ENCODE assay signal across 8 mouse cellular contexts in the genomic region with DNA sequence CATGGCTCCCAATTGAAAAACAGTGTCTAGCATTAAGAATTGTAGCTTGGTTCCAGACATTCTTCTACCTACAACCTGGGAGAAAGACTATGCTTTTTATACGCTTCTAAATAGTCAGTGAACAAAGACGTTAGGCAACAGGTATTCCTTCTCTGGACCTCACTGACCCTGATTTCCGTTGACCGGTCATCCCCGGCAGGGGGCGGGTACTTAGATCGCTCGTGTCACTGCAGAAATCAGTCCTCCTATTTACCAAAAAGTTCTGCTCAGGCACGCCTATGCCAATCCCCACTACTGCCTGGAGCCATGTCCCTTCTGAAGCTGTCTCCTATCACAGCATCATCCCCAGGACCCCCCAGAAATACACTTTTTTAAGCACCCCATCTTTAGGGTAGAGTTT. TPM values are rescaled to one million over a fixed set of nuclear protein-coding genes. Genes with fewer than 3 reads are reported as not detected.
A peak's percentile ranks its signal among the peaks of the same experiment; 100 is the strongest.
DNase-seq lines count a peak whose midpoint lies in the region; ATAC-seq lines count a peak whose summit lies in the region.

Pxdc1 (minus strand) TSS at position 96 of the 400 bp plus-strand sequence.

- no peaks in the 10 kb centered on the region for H3K9me3 ChIP-seq in forebrain, embryonic 11.5 days (ENCODE audit: control insufficient read depth, low read length)
- H3K9me3 ChIP-seq in midbrain, embryonic 11.5 days (ENCODE audit: control insufficient read depth, low read length) = no peaks in the 10 kb centered on the region

- peaks cover 41% of the 10 kb centered on the region for H3K27me3 ChIP-seq in forebrain, embryonic 11.5 days (ENCODE audit: control insufficient read depth, insufficient read depth, low read length)
- H3K27me3 ChIP-seq in midbrain, embryonic 11.5 days (ENCODE audit: control insufficient read depth, insufficient read depth, low read length) = peaks cover 44% of the 10 kb centered on the region

- H3K9ac ChIP-seq in forebrain, embryonic 11.5 days (ENCODE audit: low read length) = peak within 1 kb of the TSS; percentile 59
- peak within 1 kb of the TSS; percentile 70 for H3K9ac ChIP-seq in midbrain, embryonic 11.5 days (ENCODE audit: low read length)

- ATAC-seq in forebrain, embryonic 11.5 days (replicated peaks; ENCODE audit: low FRiP score) = peak; percentile 22; the same call in 1 of the 2 replicates
- ATAC-seq in midbrain, embryonic 11.5 days (ENCODE audit: low FRiP score) = 0 out of 2 replicates have a peak, but pooled peaks have one; percentile 4

- no peaks in the 10 kb centered on the region for H3K36me3 ChIP-seq in forebrain, embryonic 11.5 days (ENCODE audit: control insufficient read depth, insufficient read depth, low read length)
- H3K36me3 ChIP-seq in midbrain, embryonic 11.5 days (ENCODE audit: control insufficient read depth, insufficient read depth, low read length) = no peaks in the 10 kb centered on the region

- H3K4me1 ChIP-seq in forebrain, embryonic 11.5 days (replicated peaks; ENCODE audit: control insufficient read depth, insufficient read depth, low read length) = peaks cover 15% of the 10 kb centered on the region; the same call in 1 of the 2 replicates
- H3K4me1 ChIP-seq in midbrain, embryonic 11.5 days (ENCODE audit: control insufficient read depth, insufficient read depth, low read length) = peaks cover 13% of the 10 kb centered on the region

- H3K4me3 ChIP-seq in forebrain, embryonic 11.5 days (ENCODE audit: low read depth, low read length) = peak within 1 kb of the TSS; percentile 51
- H3K4me3 ChIP-seq in midbrain, embryonic 11.5 days (ENCODE audit: low read depth, low read length) = peak within 1 kb of the TSS; percentile 53

- no peak within 1 kb of the TSS for H3K27ac ChIP-seq in forebrain, embryonic 11.5 days (ENCODE audit: low read depth, low read length)
- H3K27ac ChIP-seq in midbrain, embryonic 11.5 days (ENCODE audit: low read depth, low read length) = no peak within 1 kb of the TSS

- peak within 1 kb of the TSS; percentile 96 for H3K4me2 ChIP-seq in forebrain, embryonic 11.5 days (ENCODE audit: low read depth, low read length, severe bottlenecking)
- peak within 1 kb of the TSS; percentile 94 for H3K4me2 ChIP-seq in midbrain, embryonic 11.5 days

- no peak for DNase-seq in layer of hippocampus, adult 8-10 months (ENCODE audit: low spot score in 2 of 2)
- no peak for DNase-seq in layer of hippocampus, adult 9-11 months
- DNase-seq in forebrain, embryonic 11.5 days (ENCODE audit: low spot score) = peak; percentile 63
- DNase-seq in heart, postnatal 4 days = peak; percentile 71
- DNase-seq in layer of hippocampus, postnatal 25 days (ENCODE audit: extremely low spot score in 1 of 2, low spot score in 1 of 2) = no peak
- peak; percentile 95 for DNase-seq in midbrain, embryonic 11.5 days (ENCODE audit: low spot score, missing footprints)
- DNase-seq in adipocyte (ENCODE audit: low spot score) = no peak
- no peak for DNase-seq in frontal cortex, adult 2 months (ENCODE audit: extremely low spot score in 1 of 2, low spot score in 1 of 2)

- WGBS in forebrain, embryonic 11.5 days = 2% methylated on average over 9 of the region's 9 CpGs
- 2% methylated on average over 9 of the region's 9 CpGs for WGBS in midbrain, embryonic 11.5 days

RNA-seq across cellular contexts. Expression of gene Pxdc1, which starts in this region (rescaled TPM):
- total RNA-seq in layer of hippocampus, adult 8-10 months (2022) = 10 to 100 TPM; 11.2 to 16.2 (median 12.5) TPM
- 4.6 and 5.0 TPM in 2 replicates for polyA plus RNA-seq in forebrain, embryonic 11.5 days (2014; fragmentation: Nextera tagmentation; extraction: Ambion mirVana)
- total RNA-seq in heart, postnatal 4 days (2021) = 10 to 100 TPM; 24.5 to 25.4 TPM
- 10 to 100 TPM; 15.5 to 20.8 TPM for total RNA-seq in layer of hippocampus, postnatal 25 days (2021)
- polyA plus RNA-seq in midbrain, embryonic 11.5 days (2014; fragmentation: Nextera tagmentation; extraction: Ambion mirVana) = 7.0 and 7.4 TPM in 2 replicates
- 8.0 and 8.9 TPM in 2 replicates for polyA plus RNA-seq in frontal cortex, adult 2 months (2012; rRNA removed)

Comparison
In these comparisons a context has a peak if more than half of its experiments do, and no peak if none do; other contexts are left out.
1. DNase-seq: peak in forebrain, embryonic 11.5 days (single experiment), heart, postnatal 4 days (single experiment) and midbrain, embryonic 11.5 days (single experiment); none in layer of hippocampus, adult 8-10 months (0 of 2), layer of hippocampus, adult 9-11 months (single experiment), layer of hippocampus, postnatal 25 days (0 of 2), adipocyte (single experiment) and frontal cortex, adult 2 months (0 of 2).